Mouse (Mus musculus) layer of hippocampus, adult 9-11 months (tissue): ENCODE measurements around the gene Mettl17.
"Not testable (repeated sequence)": the region's sequence is repeated elsewhere in the genome, so short reads cannot be mapped to it uniquely, and the experiment has no call there.

Experiments
- DNase-seq: peaks from one replicate; pipeline ENCODE4 v3.0.0; 2022

The Mettl17 gene

DNA sequence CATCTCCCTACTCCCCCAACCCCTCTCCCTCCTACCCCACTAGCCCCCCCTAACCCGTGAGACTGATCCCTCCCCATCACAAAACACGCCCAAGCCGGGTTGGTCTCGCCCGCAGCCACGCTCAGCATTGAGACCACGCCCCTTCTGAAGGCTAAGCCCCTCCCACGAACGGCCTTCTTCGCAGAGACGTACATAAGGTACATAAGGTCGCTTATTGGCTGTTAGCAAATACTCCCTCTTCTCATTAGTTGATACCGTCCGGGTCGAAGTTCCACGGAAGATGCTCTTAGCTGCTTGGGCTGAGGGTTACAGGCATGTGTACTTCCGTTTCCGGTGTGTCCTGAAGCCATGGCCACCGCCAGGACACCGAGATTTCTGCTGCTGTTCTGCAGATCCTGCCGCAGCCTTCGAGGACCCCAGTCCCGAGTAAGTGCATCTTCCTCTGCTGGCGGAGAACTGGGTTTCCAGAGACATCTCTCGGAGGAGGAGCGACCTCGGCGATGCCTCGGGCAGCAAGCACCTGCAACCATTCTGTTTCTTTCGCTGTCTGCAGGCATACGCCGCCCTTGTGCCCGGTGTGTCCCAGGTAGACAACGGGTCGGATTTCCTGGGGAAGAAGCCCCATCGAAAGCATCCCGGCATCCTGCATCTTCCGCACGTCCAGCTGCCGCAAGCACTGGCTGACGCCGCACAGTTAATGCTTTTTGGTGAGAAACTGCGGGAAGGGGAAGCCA is at the start of gene Mettl17:
Gene Mettl17, plus strand, starts transcription at position 245 of the 734 bp plus-strand sequence.
- peak; percentile 97 for DNase-seq

GRCm38 (mm10) chr14:51838480-51838879 is 46.2 kb upstream of the Mettl17 start:
- not testable (repeated sequence) for DNase-seq

DNA sequence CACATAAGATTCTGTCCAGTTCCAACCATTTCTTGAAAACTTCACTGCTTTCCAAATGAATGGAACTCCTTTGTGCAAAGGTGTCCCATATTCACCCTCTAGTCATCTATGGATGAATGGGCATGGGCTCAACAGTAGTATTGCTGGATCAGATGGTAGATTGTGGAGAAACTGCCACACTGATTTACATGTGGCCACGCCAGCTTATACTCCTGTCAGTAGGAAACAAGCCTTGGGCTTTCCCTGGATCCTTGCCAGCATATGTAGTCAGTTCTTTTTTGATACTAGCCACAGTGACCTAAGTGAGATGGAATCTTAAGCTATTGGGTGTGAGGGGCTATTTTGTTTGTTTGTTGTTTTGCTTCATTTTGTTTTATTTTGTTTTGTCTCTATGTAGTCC is 42.4 kb upstream of the Mettl17 start:
- DNase-seq = no peak

DNA sequence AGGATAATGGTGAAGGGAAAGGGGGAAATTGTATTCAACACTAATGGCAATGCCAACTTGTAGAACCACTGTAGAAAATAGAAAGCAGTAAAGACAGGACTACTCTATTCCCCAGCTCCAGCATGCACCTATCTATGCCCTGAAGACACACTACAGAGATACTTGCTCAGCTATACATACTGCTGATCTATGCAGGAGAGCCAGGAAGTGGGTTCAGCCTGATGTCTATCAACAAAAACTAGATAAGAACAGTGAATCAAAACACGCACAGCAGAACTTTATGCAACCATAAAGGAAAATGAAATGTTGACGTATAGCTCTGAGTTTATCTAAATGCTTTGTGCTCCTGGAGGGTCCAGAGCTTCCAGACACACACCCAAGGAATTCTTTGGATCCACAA is 41.9 kb upstream of the Mettl17 start:
- DNase-seq = no peak

DNA sequence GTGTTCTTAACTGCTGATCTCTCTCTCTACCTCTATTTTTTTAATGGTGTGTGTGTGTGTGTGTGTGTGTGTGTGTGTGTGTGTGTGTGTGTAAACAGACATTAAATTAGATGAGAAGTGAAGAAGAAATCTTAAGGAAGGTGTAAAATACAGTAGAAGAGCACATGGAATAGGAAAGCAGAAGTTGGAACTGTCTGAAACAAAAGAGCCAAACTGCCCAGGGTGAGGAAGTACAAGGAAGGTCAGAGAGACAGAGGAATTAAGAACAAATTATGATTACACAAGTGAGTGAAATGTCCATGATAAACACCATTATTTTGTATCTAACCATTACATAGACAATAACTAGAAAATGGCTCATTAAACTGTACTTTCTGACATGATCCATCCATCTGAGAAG is 40.8 kb upstream of the Mettl17 start:
- no peak for DNase-seq

DNA sequence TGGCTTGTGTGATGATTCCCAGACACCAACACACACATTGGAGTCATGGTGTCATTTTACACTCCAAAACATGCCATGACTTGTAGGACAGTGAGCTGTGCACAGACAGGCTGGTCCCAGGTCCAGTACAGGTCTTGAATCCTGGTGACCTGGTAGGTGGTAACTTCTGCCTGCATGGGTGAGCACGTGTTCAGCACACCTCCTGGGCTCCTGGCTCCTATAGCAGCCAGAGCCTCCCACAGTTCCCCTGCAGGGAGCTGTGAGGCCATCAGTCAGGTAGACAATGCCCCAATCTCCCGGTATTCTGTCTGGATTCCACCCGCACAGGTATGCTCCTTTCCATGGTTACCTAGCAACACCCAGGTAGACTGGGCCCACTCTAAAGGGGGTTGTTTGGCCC is 38.1 kb upstream of the Mettl17 start:
- no peak for DNase-seq

GRCm38 (mm10) chr14:51851006-51851405 is 33.6 kb upstream of the Mettl17 start:
- DNase-seq = not testable (repeated sequence)

DNA sequence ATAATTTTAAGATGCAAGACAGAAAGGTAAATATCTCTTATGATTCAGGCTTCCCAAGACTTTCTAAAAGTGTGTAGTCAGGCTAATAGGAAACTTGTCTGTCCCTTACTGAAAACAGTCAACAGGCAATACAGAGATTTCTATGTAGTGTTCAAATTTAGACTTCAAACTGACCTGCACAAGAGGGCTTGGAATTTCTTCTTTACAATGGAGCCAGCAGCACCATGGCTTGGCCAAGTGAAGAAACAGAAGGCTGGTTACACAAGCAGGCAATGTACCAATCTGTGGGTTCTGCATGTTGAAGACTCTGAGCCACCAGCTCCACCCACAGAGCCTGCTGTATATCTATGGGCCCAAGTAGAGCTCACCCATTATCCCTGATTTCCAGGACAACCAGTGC is 31.2 kb upstream of the Mettl17 start, which contains the start of gene Ear6:
Gene Ear6, plus strand, starts transcription at position 301 of the 400 bp plus-strand sequence.
- DNase-seq = peak; percentile 13

- DNase-seq = not testable (repeated sequence)
Observed at GRCm38 (mm10) chr14:51855280-51855679, 29.4 kb upstream of the Mettl17 start.

DNA sequence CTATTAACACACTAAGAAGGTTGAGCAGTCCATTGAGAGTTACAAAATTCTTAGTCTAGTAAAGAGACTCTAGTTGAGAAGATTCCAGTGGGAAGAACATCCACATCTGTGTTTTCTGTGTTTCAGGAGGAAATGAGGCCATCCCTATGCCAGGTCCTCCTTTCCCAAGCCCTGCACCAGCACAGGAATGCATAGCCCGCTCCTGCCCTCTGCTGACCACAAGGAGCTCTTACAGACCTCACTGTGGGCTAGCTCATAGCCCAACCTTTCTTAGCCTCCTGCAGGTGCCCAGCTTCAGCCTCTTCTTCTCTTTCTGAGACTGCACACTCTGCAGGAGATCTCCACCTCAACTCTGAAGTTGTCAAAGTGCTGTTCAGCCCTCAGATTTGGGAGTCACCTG is 21.0 kb upstream of the Mettl17 start:
- DNase-seq = not testable (repeated sequence)

GRCm38 (mm10) chr14:51870756-51871155 is 13.9 kb upstream of the Mettl17 start:
- DNase-seq = no peak

DNA sequence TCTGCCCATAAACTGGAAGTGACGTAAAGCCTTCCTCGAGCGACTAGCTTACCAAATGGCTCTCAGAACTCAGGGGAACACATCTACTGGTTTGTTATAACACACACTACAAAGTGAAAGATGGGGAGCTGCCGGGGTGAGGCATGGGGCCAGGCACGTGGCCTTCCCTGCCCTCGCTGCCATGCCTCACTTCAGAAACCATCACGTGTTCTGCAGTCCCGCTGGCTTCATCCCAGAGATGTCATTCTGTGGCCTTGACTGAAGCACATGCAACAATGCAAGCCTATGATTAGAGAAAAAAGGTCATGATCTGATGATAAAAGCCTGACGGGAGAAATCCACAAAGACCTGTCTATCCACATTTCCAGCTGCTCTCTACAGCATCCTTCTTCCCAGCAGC is 12.9 kb upstream of the Mettl17 start:
- DNase-seq = no peak

GRCm38 (mm10) chr14:51877517-51877916 is 7.1 kb upstream of the Mettl17 start:
- DNase-seq = no peak

DNA sequence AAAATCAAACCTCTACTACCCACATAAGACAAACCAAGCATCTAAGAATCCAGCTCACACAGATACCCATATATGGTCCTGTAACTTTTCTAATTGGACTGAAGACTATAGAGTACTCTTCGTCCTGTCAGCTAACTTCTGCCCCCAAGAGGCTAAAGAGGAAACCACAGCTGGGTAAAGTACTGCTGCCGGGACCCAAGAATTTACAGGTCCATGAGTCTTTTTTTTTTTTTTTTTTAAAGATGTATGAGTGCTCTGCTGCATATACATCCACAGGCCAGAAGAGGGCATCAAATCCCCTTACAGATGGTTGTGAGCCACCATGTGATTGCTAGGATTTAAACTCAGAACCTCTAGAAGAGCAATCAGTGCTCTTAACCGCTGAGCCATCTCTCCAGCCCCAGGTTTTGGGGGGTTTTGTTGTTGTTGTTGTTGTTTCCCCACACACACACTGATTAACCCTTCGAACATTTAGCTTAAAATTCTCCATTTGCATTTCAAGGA is 1.1 kb upstream of the Mettl17 start:
- peak; percentile 75 for DNase-seq

- no peak for DNase-seq
Observed at GRCm38 (mm10) chr14:51884031-51884544, 554 bp upstream of the Mettl17 start.

GRCm38 (mm10) chr14:51886051-51886450 is 1.4 kb downstream of the Mettl17 start:
- DNase-seq = no peak

DNA sequence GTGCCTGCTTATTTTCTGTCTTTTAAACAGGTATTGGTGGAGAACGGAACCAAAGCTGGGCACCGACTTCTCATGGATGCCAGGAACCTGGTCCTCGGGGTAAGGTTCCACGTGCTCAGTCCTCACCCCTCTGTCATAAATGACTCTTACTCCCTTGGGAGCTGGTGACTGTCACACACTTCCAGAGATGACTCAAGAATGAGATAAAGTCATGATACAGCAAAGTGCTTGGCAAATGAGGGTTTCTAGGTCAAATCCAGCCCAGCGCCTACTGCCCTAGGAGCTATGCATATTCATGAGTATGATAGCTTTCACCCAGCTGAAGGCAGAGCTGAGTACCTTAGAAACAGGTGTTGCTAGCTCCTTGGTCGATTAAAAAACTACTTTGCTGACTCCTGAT is 5.2 kb downstream of the Mettl17 start:
- DNase-seq = no peak

GRCm38 (mm10) chr14:51892191-51892939 is 7.7 kb downstream of the Mettl17 start, which contains the start of gene Slc39a2:
TSS of gene Slc39a2 (plus strand) at chr14:51892889.
- no peak for DNase-seq

DNA sequence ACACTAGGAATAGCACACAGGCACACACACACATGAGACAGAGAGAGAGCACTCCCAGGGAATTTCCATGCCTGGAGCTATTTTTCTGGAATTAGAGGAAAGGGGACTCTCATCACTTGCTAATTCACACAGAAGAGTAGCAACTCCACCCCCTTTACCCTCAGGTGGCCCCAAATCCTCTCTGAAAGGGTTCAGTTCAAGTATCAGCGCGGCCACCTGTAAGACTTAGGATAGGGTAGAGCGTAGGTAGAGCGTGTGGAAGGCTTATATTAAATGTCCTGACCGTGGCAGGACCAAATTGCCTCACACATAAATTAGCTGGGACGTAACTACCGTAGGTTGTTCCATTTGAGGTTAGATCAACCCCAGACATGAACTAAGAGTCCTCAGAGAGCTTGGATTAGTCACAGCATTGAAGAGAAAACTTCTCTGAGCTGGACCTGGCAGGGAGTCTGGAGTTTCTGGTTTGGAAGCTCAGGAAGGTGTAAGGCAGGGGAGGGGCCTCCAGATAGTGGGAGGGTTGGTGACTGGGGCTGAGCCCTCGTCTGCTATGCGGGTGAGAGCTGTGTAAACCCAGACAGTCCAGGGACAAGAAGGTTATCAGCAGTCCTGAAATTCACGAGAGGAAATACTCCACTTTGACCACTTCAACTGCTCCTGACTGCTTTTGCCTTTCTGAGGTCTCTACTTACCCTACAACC is 8.6 kb downstream of the Mettl17 start:
- DNase-seq = no peak

GRCm38 (mm10) chr14:51893809-51894208 is 9.2 kb downstream of the Mettl17 start:
- DNase-seq = no peak

DNA sequence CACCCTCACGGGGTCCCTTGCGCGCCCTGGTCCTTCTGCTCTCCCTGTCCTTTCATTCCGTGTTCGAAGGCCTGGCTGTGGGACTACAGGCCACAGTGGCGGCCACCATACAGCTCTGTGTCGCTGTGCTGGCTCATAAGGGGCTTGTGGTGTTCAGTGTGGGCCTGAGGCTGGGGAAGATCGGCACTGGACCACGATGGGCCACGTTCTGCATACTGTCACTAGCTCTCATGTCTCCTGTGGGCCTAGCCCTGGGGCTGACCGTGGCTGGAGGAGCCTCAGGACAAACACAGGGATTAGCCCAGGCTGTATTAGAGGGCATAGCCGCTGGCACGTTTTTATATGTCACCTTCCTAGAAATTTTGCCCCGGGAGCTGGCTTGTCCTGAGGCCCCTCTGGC is 10.4 kb downstream of the Mettl17 start:
- DNase-seq = no peak

- no peak for DNase-seq
Observed at GRCm38 (mm10) chr14:51896019-51896418, 11.4 kb downstream of the Mettl17 start.

DNA sequence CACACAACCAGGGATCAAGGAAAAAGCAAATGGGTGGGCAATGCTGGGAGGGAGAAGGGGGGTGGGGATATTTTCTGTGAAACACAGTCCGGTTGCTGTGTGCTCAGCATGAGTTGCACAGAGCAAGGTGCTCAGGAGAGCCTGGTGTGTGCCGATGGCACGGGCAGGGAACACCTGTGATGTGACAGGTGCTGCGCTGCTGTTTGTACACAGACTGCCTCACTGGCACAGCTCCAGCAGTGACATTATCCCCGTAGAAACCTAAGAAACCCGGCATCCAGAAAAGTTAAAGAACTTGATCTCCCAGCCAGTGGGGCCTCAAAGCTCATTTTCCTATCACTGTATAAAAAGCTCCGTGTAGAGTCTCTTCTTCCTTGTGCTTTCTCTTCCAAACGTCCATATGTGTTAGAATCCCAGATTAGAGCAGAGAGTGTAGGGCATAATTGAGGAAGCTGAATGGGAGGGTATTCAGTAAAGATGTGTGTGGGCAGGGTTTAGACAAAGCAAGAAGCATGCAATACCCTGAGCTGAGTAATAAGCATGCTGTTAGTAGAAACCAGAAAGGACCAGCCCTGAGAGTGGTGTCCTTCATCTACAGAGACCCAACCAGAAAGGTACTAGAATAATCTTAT is 12.0 kb downstream of the Mettl17 start:
- DNase-seq = no peak
